Mouse (Mus musculus) neutrophil, adult 65 days (primary cell): ENCODE data around the gene Cfhr1. TPM values are rescaled to one million over a fixed set of nuclear protein-coding genes. Genes with fewer than 3 reads are reported as not detected.

Experiments
- total RNA-seq: library from RNA; stranded (reverse); gene quantifications from 2 replicates; pipeline ENCODE4 v1.2.4, GENCODE M21; 2023

The Cfhr1 gene
- not detected in 2 replicates for total RNA-seq

DNA sequence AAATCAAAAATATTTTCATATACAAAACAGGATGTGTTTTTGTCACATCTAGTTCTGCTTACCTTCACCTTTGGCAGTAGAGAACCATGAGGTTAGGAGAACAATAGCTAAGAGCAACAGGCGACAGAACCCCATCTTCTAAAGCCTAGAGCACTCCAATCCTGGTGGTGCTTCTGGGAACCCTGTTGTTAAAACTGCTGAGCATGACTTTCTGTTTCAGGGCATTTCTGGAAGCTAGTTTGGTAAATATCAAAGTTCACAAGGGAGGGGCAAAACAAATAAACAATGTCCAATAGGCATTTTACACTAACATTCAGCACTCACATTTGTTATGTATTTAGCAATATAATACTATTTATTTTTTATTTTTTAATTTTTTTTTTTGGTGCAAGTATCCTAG lies at the start of gene Cfhr1:
TSS of gene Cfhr1 (minus strand) at position 249 of the 400 bp plus-strand sequence.

DNA sequence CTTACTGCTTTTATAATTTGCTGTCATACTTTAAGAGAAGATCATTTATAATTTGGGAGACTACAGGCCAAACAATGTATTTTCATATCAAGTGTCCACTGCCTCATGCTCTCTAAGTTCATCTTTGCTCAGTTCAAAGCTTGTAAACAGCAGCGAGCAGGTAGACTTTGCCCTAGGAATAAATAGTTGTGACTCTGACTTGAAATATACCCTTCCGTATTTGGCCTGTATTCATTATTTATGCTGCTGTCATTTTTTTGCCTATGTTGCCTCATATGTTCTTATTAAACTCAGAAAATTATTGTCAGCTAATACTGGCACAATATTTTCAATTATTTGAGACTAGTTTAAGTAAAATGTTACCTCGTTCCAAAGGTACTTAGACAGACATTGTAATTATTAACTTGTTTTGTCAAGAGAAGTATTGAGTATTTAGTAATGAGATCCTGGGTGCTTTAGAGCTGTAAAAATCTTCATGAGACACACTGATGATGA lies 58.8 kb downstream of the Cfhr1 start, which contains the start of gene F13b:
TSS of gene F13b (plus strand) at position 445 of the 495 bp plus-strand sequence.

Other genes with a start within 250 kb of the Cfhr1 start
- not detected in 2 replicates for gene Crb1, start 183.2 kb downstream of the Cfhr1 start, total RNA-seq
- 7.6 and 9.3 TPM in 2 replicates for gene Zbtb41, start 138.0 kb downstream of the Cfhr1 start, total RNA-seq
- 27.3 and 28.2 TPM in 2 replicates for gene Aspm, start 105.5 kb downstream of the Cfhr1 start, total RNA-seq
- not detected in 2 replicates for gene F13b, start 58.6 kb downstream of the Cfhr1 start, total RNA-seq
- gene Gm4788, start 221.0 kb upstream of the Cfhr1 start, total RNA-seq = not detected in 2 replicates